Mouse (Mus musculus) spleen, adult 2 months (tissue): ENCODE measurements around the gene Panx2. TPM values are rescaled to one million over a fixed set of nuclear protein-coding genes. Genes with fewer than 3 reads are reported as not detected.

Experiments
- DNase-seq, 2 experiments: peaks; one replicate each; pipeline versions ENCODE4 v3.0.0 to v3.0.0-alpha.2; 2012 to 2021; ENCODE audit warnings: low spot score in 2 of 2, low read depth in 1 of 2
- H3K27ac ChIP-seq: fragments of 200-500 bp; 2 replicates; pipeline ENCODE4 v1.5.1; 2012; ENCODE audit warnings: low read length, inconsistent platforms; ENCODE audit not compliant: insufficient read depth
- H3K27me3 ChIP-seq: fragments of 200-500 bp; 2 replicates; pipeline ENCODE4 v1.6.1; 2012; ENCODE audit warnings: mild to moderate bottlenecking, moderate library complexity, low read length, inconsistent platforms; ENCODE audit not compliant: control insufficient read depth, insufficient read depth
- H3K36me3 ChIP-seq: fragments of 200-500 bp; 2 replicates; pipeline ENCODE4 v1.6.1; 2012; ENCODE audit warnings: mild to moderate bottlenecking, low read length, inconsistent platforms; ENCODE audit not compliant: control insufficient read depth, insufficient read depth
- H3K4me1 ChIP-seq: fragments of 200-500 bp; 2 replicates; pipeline ENCODE4 v1.6.1; 2011; ENCODE audit warnings: inconsistent platforms; ENCODE audit not compliant: control insufficient read depth, insufficient read depth, insufficient read length
- H3K4me3 ChIP-seq: fragments of 200-500 bp; 2 replicates; pipeline ENCODE4 v1.5.1; 2011; ENCODE audit warnings: mild to moderate bottlenecking, inconsistent platforms; ENCODE audit not compliant: insufficient read depth, insufficient read length; ENCODE audit errors: extremely low read depth
- CTCF ChIP-seq: fragments of 200-500 bp; IDR thresholded peaks from 2 replicates; pipeline ENCODE4 v1.5.1; 2011; ENCODE audit warnings: mild to moderate bottlenecking, inconsistent platforms; ENCODE audit not compliant: insufficient read depth, insufficient read length, insufficient replicate concordance; ENCODE audit errors: extremely low read depth
- POLR2A ChIP-seq: fragments of 200-500 bp; IDR thresholded peaks from 2 replicates; pipeline ENCODE4 v1.6.1; 2011; ENCODE audit warnings: low read depth, low read length, inconsistent platforms
- WGBS: fragments of 180-500 bp; shearing (Covaris S2); methylation state at CpG from one replicate; pipeline ENCODE4 v1.1.7; 2018; 5-methylcytosine and 5-hydroxymethylcytosine counted together
- polyA plus RNA-seq: library from polyadenylated mRNA; depleted of rRNA; stranded (reverse); fragments of >200 nt; gene quantifications from 2 replicates; pipeline ENCODE4 v1.2.3, GENCODE M21; 2012; rRNA removed

The Panx2 gene
- polyA plus RNA-seq: not detected in 2 replicates

DNA sequence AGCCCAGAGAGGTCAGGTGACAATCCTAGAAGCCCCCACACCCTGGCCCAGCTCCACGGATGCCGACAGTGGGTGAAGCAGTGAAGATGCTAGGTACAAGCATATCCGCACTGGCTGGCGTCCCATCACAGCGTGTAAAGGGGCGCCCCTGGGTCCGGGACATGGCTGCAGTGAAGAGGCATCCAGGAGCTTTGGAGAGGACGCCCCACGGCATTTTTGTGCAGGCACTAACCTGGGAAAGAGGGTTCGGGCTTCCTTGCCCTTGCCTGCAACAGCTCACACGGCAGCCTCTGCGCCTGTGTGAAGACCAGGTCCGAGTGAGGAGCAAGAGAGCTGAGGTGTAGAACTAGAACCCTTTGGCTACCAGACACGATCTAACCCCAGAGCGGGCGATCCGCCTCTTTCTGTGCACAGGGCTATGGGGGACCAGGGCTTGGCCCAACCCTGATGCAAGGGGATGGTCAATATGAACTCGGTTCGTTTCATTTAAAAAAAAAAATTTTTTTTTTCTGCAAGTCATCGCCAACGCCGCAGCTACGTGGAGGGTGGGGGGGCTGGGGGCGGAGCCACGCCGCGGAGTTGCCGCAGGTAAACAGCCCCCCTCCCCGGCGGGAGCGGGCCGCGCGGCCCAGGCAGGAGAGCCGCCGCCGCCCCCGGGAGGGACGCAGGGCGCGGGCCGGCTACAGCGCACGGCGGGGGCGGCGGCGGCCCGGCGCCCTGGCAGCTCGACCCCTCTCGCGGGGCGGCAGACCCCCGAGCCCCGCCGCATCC is at the start of gene Panx2:
Panx2 (plus strand) TSS at position 574 of the 771 bp plus-strand sequence.
- peaks cover 17% of the 10 kb centered on the region for H3K27me3 ChIP-seq
- no peak within 1 kb of the TSS for H3K27ac ChIP-seq
- peaks cover 3% of the 10 kb centered on the region for H3K4me1 ChIP-seq
- TF ChIP-seq CTCF: no peak
- TF ChIP-seq POLR2A: no peak
- 5% methylated on average over 40 of the region's 57 CpGs for WGBS
- H3K4me3 ChIP-seq: peak within 1 kb of the TSS; percentile 34; the same call in 1 of the 2 replicates
- DNase-seq: no peak
- H3K36me3 ChIP-seq: no peaks in the 10 kb centered on the region

DNA sequence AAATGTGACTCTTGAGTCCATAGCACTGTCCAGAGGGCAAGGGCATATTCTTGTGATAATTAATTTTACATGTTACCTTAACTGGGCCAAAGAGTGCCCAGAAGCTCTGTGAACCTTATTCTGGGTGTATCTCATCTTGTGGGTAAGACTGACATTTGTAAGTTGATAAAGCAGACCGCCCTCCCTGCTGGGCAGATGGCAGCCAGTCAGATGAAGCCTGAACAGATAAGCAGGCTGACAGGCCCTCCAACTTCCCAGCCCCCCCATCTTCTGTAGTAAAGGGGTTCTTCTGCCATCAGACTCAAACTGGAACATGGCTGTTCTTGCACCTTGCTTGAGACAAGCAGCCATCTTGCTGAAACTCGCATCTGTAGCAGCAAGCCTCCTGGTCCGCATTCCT is 42.8 kb upstream of the Panx2 start:
- H3K27me3 ChIP-seq: no peaks in the 10 kb centered on the region
- H3K4me1 ChIP-seq: no peaks in the 10 kb centered on the region
- TF ChIP-seq POLR2A: no peak
- TF ChIP-seq CTCF: no peak
- WGBS: 93% methylated on average over 3 of the region's 3 CpGs
- DNase-seq: no peak
- H3K4me3 ChIP-seq: no peak overlapping the region
- no peaks in the 10 kb centered on the region for H3K36me3 ChIP-seq
- H3K27ac ChIP-seq: no peak overlapping the region

DNA sequence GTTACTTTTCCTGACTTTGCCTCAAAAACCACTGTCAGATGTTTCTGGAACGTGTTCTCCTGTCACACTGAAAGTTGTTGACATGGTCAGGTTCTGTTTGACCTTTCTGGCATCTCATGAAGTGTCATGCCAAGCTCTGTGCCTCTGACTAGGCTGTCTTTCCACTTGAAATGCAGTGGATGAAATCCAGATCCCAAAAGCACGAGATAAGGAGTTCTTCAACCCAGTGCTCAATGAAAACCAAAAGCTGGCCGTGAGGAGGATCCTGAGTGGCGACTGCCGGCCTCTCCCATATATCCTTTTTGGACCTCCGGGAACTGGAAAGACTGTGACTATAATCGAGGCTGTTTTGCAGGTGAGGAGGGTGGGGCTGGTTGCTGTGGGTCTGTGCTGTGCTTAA is 39.4 kb upstream of the Panx2 start:
- WGBS: 77% methylated on average over 7 of the region's 7 CpGs
- Histone ChIP-seq H3K36me3 (no peaks in the 10 kb centered on the region), H3K27me3 (no peaks in the 10 kb centered on the region), H3K27ac (no peak overlapping the region), H3K4me1 (no peaks in the 10 kb centered on the region), H3K4me3 (no peak overlapping the region)
- DNase-seq: no peak
- TF ChIP-seq POLR2A: no peak
- TF ChIP-seq CTCF: no peak

DNA sequence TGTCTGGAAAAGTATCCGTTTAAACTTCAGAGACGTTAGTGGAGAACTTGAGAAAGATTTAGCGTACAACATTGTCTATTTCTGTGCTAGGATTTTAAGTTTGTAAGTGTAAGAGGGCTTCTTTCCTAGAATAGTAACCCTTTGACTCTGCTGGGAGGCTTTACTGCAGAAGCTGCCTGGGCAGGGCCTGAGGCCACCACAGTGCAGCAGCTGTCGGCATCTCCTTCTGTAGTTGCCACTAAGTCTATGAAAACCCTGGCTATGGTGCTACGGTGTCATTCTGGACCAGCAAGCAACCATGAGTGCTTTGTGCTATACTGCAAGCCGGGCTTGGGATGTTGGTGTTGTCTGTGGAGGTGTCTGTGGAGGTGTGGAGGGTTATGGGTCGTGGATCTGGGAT is 39.0 kb upstream of the Panx2 start:
- H3K27me3 ChIP-seq: no peaks in the 10 kb centered on the region
- WGBS: 83% methylated on average over 7 of the region's 7 CpGs
- H3K36me3 ChIP-seq: no peaks in the 10 kb centered on the region
- DNase-seq: no peak
- H3K4me3 ChIP-seq: no peak overlapping the region
- no peaks in the 10 kb centered on the region for H3K4me1 ChIP-seq
- H3K27ac ChIP-seq: no peak overlapping the region
- TF ChIP-seq CTCF (no peak), POLR2A (no peak)

DNA sequence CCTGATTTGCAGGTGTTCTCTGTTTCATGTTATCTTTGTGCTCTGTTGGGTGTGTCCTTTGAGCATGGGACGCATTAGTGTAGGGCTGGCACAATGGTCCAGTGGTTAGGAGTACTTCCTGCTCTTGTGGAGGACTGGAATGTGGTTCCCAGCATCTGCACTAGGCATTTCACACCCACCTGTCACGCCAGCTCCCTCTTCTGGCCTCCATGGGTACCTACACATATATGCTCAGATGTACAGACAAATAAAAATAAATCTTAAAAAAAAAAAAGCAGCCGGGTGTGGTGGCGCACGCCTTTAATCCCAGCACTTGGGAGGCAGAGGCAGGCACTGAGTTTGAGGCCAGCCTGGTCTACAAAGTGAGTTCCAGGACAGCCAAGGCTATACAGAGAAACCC is 15.2 kb upstream of the Panx2 start:
- no peak for DNase-seq
- 72% methylated on average over 5 of the region's 5 CpGs for WGBS
- H3K4me1 ChIP-seq: no peaks in the 10 kb centered on the region

DNA sequence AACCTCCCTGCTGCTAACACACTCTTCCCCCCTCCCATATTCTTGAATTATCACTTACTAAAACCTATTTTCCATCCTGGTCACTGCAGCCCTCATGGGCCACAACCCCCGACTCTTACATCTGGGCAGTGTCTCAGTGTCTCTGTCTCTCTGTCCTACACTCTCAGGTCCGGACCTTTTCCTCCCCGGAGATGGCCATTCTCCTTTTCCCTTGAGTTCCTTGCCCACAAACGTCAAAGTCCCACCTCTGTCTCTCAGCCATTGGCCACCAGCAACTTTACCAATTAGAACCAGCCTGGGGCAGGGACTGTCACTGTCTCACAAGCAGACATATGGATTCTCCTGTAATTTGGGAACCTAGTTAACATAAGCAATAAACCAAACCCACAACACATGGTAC is 13.2 kb upstream of the Panx2 start:
- Histone ChIP-seq H3K27me3 (no peaks in the 10 kb centered on the region; the same call in 1 of the 2 replicates), H3K36me3 (no peaks in the 10 kb centered on the region), H3K4me3 (no peak overlapping the region), H3K27ac (no peak overlapping the region), H3K4me1 (no peaks in the 10 kb centered on the region)
- WGBS: 72% methylated on average over 4 of the region's 4 CpGs
- no peak for DNase-seq
- TF ChIP-seq CTCF: no peak
- TF ChIP-seq POLR2A: no peak

More for the DNA sequence above, 15.2 kb upstream of the Panx2 start:
- Histone ChIP-seq H3K27ac (no peak overlapping the region), H3K27me3 (no peaks in the 10 kb centered on the region; the same call in 1 of the 2 replicates), H3K4me3 (no peak overlapping the region), H3K36me3 (no peaks in the 10 kb centered on the region)
- TF ChIP-seq POLR2A (no peak), CTCF (no peak)

DNA sequence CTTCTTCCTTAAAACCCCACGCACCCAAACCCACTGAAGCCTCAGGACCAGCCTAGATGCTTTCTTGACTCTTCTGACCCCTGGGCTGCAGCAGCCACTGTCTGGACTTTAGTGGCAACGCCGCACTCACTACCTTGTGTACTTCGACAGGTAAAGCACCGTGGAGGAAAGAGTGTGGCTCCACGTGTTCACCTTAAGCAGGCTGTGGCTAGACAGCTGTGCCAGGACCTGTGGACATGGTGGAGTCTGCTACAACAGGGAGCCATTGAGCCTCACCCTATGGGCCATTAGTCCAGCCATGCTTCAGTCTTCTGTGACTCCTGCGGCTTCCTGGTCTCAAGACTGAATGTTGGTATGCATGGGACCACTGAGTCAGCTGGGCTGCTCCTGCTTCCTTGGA is 4.9 kb upstream of the Panx2 start:
- Histone ChIP-seq H3K27ac (no peak overlapping the region), H3K4me1 (no peaks in the 10 kb centered on the region), H3K36me3 (no peaks in the 10 kb centered on the region), H3K27me3 (peaks cover 8% of the 10 kb centered on the region), H3K4me3 (no peak overlapping the region)
- TF ChIP-seq POLR2A (no peak), CTCF (no peak)
- DNase-seq: no peak
- WGBS: 90% methylated on average over 7 of the region's 7 CpGs
